Mouse (Mus musculus): ENCODE measurements around the gene Mobp. TPM values are rescaled to one million over a fixed set of nuclear protein-coding genes. Genes with fewer than 3 reads are reported as not detected.
"Not testable (repeated sequence)": the region's sequence is repeated elsewhere in the genome, so short reads cannot be mapped to it uniquely, and the experiment has no call there.

Gene Mobp
- polyA plus RNA-seq (2014; fragmentation: Nextera tagmentation; extraction: Ambion mirVana) = 0.17 and 0.20 TPM in 2 replicates

DNA sequence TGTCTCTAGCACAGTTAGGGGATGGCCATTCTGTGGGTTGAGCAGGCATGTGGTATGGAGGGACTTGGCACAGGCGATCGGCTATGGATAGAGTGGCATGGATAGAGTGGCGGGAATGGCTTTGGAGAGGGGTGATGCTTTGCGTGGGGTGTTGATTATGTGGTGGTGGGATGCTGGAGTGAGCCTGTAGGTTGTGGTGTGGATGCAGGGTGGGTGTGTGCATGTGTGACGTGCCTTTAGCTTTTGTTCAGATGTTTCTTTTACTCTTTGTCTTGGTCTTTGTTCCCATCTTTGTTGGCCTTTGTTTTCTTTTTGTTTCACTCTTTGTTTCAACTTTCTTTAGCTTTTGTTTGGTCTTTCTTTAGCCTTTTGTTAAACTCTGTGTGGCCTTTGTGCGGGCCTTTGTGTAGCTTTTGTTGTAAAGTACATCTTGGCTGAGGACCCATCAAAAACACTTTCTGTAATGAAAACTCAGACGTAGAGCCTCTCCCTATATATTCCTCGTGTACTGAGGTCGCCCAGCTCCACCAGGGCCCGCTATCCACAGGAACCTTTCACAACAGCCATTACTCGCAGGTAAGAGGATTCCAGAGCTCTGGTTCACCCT is at the start of gene Mobp:
Gene Mobp, plus strand, starts transcription at position 486 of the 607 bp plus-strand sequence.
- Histone ChIP-seq H3K9ac (ENCODE audit: low read length) (no peak within 1 kb of the TSS), H3K36me3 (ENCODE audit: control insufficient read depth, insufficient read depth, low read length) (no peaks in the 10 kb centered on the region), H3K9me3 (replicated peaks; ENCODE audit: control insufficient read depth, low read length) (no peaks in the 10 kb centered on the region), H3K27me3 (replicated peaks; ENCODE audit: control insufficient read depth, insufficient read depth, low read length) (no peaks in the 10 kb centered on the region), H3K27ac (ENCODE audit: low read depth, low read length) (no peak within 1 kb of the TSS), H3K4me1 (ENCODE audit: control insufficient read depth, insufficient read depth, low read length) (peaks cover 2% of the 10 kb centered on the region; the same call in 1 of the 2 replicates), H3K4me3 (ENCODE audit: low read depth, low read length) (no peak within 1 kb of the TSS), H3K4me2 (ENCODE audit: low read length) (no peak within 1 kb of the TSS)
- DNase-seq (ENCODE audit: low spot score) (no peak), ATAC-seq (no peak)
- WGBS = 27% methylated on average over 11 of the region's 11 CpGs

DNA sequence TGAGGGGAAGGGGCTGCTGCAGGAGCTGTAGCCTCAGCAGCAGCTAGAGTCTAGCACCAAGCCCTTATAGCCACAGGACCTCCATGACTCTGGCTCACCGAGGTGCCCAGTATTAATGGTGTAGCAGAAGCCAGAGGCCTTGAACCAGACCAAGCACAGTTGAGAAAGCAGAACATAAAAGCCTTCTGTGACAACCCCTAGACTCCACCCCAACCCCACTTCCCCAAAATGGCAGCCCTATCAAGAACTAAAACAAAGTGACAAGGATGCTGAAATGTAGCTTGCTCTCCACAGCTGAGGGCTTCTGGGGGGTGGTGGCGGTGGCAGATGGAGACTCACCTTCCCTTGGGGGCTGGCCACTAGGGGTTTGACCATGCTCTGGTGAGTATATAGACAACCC is 48.3 kb upstream of the Mobp start:
- no peak for ATAC-seq
- WGBS = 92% methylated on average over 2 of the region's 2 CpGs
- H3K27ac ChIP-seq (ENCODE audit: low read depth, low read length) = no peak overlapping the region

DNA sequence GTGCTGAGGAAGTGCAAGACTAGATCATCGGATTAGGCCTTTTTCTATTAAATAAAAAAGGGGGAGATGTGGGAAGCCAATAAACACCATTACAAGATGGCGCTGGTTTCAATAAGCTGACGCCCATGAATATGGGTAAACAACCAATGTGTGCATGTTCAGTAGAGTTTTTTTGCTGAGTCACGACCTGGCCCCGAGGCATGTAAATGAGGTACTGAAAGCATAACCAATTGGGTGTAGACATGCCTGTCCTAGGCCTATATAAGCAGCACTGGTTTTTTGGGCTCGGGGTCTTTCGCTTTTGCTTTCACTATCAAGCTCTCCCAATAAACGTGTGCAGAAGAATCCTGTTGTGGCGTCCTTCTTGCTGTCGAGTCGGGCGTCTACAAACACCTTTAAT is 40.6 kb upstream of the Mobp start:
- H3K9ac ChIP-seq (ENCODE audit: low read length); H3K9me3 ChIP-seq (replicated peaks; ENCODE audit: control insufficient read depth, low read length); H3K27me3 ChIP-seq (replicated peaks; ENCODE audit: control insufficient read depth, insufficient read depth, low read length); H3K4me3 ChIP-seq (ENCODE audit: low read depth, low read length); H3K4me1 ChIP-seq (ENCODE audit: control insufficient read depth, insufficient read depth, low read length); H3K4me2 ChIP-seq (ENCODE audit: low read length); H3K36me3 ChIP-seq (ENCODE audit: control insufficient read depth, insufficient read depth, low read length); DNase-seq (ENCODE audit: low spot score); ATAC-seq; H3K27ac ChIP-seq (ENCODE audit: low read depth, low read length): not testable (repeated sequence)
- 94% methylated on average over 12 of the region's 12 CpGs for WGBS

More for the DNA sequence above, 48.3 kb upstream of the Mobp start:
- no peak overlapping the region for H3K9ac ChIP-seq (ENCODE audit: low read length)
- H3K4me3 ChIP-seq (ENCODE audit: low read depth, low read length) = no peak overlapping the region
- no peak overlapping the region for H3K4me2 ChIP-seq (ENCODE audit: low read length)
- H3K27me3 ChIP-seq (replicated peaks; ENCODE audit: control insufficient read depth, insufficient read depth, low read length) = no peaks in the 10 kb centered on the region
- DNase-seq (ENCODE audit: low spot score) = no peak
- H3K36me3 ChIP-seq (ENCODE audit: control insufficient read depth, insufficient read depth, low read length) = no peaks in the 10 kb centered on the region
- H3K4me1 ChIP-seq (ENCODE audit: control insufficient read depth, insufficient read depth, low read length) = no peaks in the 10 kb centered on the region
- 0 out of 2 replicates have a peak, but pooled peaks cover 3% of the 10 kb centered on the region for H3K9me3 ChIP-seq (replicated peaks; ENCODE audit: control insufficient read depth, low read length)

DNA sequence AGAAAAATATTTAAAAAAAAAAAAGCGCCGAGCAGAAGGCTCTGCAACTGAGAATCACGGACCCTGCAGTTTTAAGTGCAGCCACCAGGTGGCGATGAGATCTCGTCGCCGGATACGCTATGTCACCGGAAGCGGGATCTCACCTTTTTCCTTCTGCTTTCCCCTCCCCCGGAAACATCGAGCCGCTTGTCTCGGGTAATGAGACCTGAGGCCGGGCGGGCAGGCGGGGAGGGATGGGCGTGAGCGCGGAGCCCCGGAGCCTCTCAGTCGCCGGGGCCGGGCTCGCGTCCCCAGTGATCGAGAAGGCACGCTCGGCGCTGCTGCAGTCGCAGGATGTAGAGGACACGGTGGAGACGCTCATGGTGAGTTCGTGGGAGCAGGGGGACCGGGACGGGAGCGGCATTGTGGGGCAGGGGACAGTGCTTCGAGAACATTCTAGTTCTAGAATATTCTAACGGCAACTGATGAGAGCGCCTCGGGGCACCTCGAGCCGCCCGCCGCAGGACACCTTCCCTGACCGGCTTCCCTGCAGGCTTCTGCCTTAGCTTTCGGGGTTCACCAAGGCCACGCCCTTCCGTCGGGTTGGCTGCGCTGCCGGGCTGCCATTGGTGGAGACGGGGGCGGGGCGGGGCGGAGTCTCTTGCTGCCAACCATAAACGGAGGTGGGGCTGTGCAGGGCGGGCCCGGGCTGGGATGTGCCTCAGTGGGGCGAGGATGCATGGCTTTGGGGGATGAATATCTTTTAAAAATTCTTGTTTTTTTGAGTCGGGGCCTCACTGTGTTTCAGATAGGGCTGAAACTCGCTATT is 39.1 kb upstream of the Mobp start, which contains the start of gene Slc25a38:
Gene Slc25a38, plus strand, starts transcription at position 164 of the 808 bp plus-strand sequence.
- no peaks in the 10 kb centered on the region for H3K27me3 ChIP-seq (replicated peaks; ENCODE audit: control insufficient read depth, insufficient read depth, low read length)
- peak within 1 kb of the TSS; percentile 94 for H3K27ac ChIP-seq (ENCODE audit: low read depth, low read length)
- peaks cover 5% of the 10 kb centered on the region for H3K4me1 ChIP-seq (ENCODE audit: control insufficient read depth, insufficient read depth, low read length)
- peak within 1 kb of the TSS; percentile 73 for H3K9ac ChIP-seq (ENCODE audit: low read length)
- peak; percentile 97 for DNase-seq (ENCODE audit: low spot score)
- H3K4me2 ChIP-seq (ENCODE audit: low read length) = peak within 1 kb of the TSS; percentile 60
- peak; percentile 99 for ATAC-seq
- no peaks in the 10 kb centered on the region for H3K36me3 ChIP-seq (ENCODE audit: control insufficient read depth, insufficient read depth, low read length)
- WGBS = 1% methylated on average over 62 of the region's 62 CpGs
- H3K9me3 ChIP-seq (replicated peaks; ENCODE audit: control insufficient read depth, low read length) = no peaks in the 10 kb centered on the region
- H3K4me3 ChIP-seq (ENCODE audit: low read depth, low read length) = peak within 1 kb of the TSS; percentile 66

DNA sequence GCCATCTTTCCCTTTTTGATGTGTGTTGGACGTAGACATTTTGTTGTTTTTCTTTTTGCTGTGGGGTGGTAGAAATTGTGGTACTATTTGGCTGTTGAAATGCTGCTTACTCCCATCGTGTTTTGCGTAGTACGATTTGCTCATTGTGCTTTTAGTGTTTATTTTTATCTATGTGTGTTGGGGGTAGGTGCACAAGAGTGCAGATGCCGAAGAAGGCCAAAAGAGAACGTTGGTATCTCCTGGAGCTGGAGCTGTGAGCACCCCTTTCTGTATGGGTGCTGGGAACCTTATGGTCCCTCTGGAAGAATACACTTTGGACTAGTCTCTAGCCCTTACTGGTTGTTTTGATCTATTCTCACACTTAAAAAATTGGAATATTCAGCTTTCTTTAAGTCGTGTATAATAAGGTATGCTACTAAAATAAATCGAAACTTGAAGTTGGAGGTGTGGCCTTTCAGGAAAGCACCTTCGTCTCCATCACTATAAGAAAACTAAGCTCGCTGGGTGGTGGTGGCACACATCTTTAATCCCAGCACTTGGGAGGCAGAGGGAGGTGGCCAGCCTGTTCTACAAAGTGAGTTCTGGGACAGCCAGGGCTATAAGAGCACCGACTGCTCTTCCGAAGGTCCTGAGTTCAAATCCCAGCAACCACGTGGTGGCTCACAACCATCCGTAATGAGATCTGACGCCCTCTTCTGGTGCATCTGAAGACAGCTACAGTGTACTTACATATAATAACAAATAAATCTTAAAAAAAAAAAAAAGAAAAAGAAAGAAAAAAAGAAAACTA is 38.2 kb upstream of the Mobp start:
- peaks cover 5% of the 10 kb centered on the region for H3K4me1 ChIP-seq (ENCODE audit: control insufficient read depth, insufficient read depth, low read length)
- H3K4me3 ChIP-seq (ENCODE audit: low read depth, low read length) = peak overlapping the region; percentile 66
- no peaks in the 10 kb centered on the region for H3K27me3 ChIP-seq (replicated peaks; ENCODE audit: control insufficient read depth, insufficient read depth, low read length)
- WGBS = 75% methylated on average over 15 of the region's 15 CpGs
- H3K4me2 ChIP-seq (ENCODE audit: low read length) = peak overlapping the region; percentile 60
- H3K36me3 ChIP-seq (ENCODE audit: control insufficient read depth, insufficient read depth, low read length) = no peaks in the 10 kb centered on the region
- no peak for DNase-seq (ENCODE audit: low spot score)
- H3K27ac ChIP-seq (ENCODE audit: low read depth, low read length) = no peak overlapping the region
- ATAC-seq = no peak
- H3K9ac ChIP-seq (ENCODE audit: low read length) = peak overlapping the region; percentile 73; the same call in 1 of the 2 replicates
- H3K9me3 ChIP-seq (replicated peaks; ENCODE audit: control insufficient read depth, low read length) = no peaks in the 10 kb centered on the region

DNA sequence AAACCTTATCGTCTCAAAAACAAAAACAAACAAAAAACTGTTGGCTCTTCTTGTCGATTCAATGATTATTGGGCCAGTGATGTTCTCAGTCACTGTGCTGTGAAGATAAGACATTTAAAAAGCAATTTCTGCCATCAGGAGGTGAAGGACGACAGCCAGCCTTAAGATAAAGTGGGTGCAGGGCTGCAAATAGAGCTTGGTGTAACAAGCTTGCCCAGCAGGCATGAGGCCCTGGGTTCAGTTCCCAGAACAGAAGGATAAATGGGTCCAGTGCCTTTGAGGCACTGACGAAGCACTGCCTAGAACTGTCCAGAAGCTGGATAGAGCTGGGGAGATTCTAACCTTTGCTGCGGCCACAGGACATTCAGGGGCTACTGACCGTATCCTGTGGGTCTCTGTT is 37.0 kb upstream of the Mobp start:
- no peak for ATAC-seq
- Histone ChIP-seq H3K4me3 (ENCODE audit: low read depth, low read length) (no peak overlapping the region), H3K9me3 (replicated peaks; ENCODE audit: control insufficient read depth, low read length) (no peaks in the 10 kb centered on the region), H3K4me1 (ENCODE audit: control insufficient read depth, insufficient read depth, low read length) (peaks cover 5% of the 10 kb centered on the region), H3K36me3 (ENCODE audit: control insufficient read depth, insufficient read depth, low read length) (peaks cover 7% of the 10 kb centered on the region), H3K4me2 (ENCODE audit: low read length) (no peak overlapping the region), H3K27me3 (replicated peaks; ENCODE audit: control insufficient read depth, insufficient read depth, low read length) (no peaks in the 10 kb centered on the region), H3K27ac (ENCODE audit: low read depth, low read length) (no peak overlapping the region), H3K9ac (ENCODE audit: low read length) (no peak overlapping the region)
- WGBS = 94% methylated on average over 6 of the region's 6 CpGs
- no peak for DNase-seq (ENCODE audit: low spot score)

DNA sequence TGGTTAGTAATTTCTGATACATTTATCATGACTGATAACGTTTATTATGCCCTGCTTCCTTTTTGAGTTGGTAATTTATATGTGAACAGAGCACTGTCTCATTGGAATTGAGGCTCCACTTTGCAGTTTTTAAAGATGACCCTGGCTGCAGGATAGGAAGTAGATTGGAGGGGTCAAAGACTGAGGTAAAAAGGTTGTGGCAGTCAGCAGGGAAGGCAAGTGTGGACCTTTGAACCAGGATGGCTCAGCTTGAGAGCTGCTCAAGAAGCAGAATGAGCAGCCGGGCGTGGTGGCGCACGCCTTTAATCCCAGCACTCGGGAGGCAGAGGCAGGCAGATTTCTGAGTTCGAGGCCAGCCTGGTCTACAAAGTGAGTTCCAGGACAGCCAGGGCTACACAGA is 36.1 kb upstream of the Mobp start:
- ATAC-seq (no peak), DNase-seq (ENCODE audit: low spot score) (no peak)
- no peak overlapping the region for H3K4me3 ChIP-seq (ENCODE audit: low read depth, low read length)
- H3K4me2 ChIP-seq (ENCODE audit: low read length) = no peak overlapping the region
- H3K9ac ChIP-seq (ENCODE audit: low read length) = no peak overlapping the region
- H3K4me1 ChIP-seq (ENCODE audit: control insufficient read depth, insufficient read depth, low read length) = peaks cover 5% of the 10 kb centered on the region
- H3K36me3 ChIP-seq (ENCODE audit: control insufficient read depth, insufficient read depth, low read length) = peaks cover 17% of the 10 kb centered on the region
- no peak overlapping the region for H3K27ac ChIP-seq (ENCODE audit: low read depth, low read length)
- no peaks in the 10 kb centered on the region for H3K9me3 ChIP-seq (replicated peaks; ENCODE audit: control insufficient read depth, low read length)
- WGBS = 91% methylated on average over 6 of the region's 7 CpGs
- no peaks in the 10 kb centered on the region for H3K27me3 ChIP-seq (replicated peaks; ENCODE audit: control insufficient read depth, insufficient read depth, low read length)

DNA sequence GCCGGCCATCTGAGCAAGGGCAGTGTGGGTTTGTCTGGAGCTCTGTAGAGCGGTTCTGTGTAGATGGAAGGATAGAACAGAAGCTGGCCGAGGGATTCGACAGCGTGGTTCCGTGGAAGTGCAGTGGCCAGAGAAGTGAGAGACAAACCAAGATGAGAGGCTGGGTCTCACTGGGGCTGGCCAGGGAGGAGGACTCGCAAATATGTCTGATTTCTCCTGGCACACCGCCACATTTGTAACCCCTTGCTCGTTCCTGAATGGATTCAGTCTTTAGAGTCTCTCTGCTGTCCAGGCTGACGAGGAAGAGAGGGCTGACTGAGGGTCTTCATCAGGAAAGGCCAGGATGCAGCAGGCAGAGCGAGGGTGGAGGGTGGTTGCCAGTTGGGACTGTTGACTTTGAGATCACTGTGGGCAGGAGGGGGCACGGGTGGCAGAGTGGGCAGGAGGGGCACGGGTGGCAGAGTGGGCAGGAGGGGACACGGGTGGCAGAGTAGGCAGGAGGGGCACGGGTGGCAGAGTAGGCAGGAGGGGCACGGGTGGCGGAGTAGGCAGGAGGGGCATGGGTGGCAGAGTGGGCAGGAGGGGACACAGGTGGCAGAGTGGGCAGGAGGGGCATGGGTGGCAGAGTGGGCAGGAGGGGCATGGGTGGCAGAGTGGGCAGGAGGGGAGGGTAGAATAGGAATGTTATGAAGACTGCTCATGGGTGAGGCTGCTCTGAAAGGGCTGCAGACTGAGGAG is 35.3 kb upstream of the Mobp start:
- Histone ChIP-seq H3K9ac (ENCODE audit: low read length) (no peak overlapping the region), H3K9me3 (replicated peaks; ENCODE audit: control insufficient read depth, low read length) (no peaks in the 10 kb centered on the region), H3K4me1 (ENCODE audit: control insufficient read depth, insufficient read depth, low read length) (peaks cover 5% of the 10 kb centered on the region), H3K4me3 (ENCODE audit: low read depth, low read length) (no peak overlapping the region), H3K27ac (ENCODE audit: low read depth, low read length) (no peak overlapping the region), H3K27me3 (replicated peaks; ENCODE audit: control insufficient read depth, insufficient read depth, low read length) (no peaks in the 10 kb centered on the region), H3K4me2 (ENCODE audit: low read length) (no peak overlapping the region), H3K36me3 (ENCODE audit: control insufficient read depth, insufficient read depth, low read length) (peaks cover 22% of the 10 kb centered on the region)
- no peak for DNase-seq (ENCODE audit: low spot score)
- no peak for ATAC-seq
- 85% methylated on average over 17 of the region's 17 CpGs for WGBS
